Mouse (Mus musculus): Measurements from ENCODE around the gene Plekhg5. TPM values are rescaled to one million over a fixed set of nuclear protein-coding genes. Genes with fewer than 3 reads are reported as not detected.

Gene Plekhg5
- polyA plus RNA-seq (2021; fragmentation: Nextera tagmentation), result 16.8 and 20.8 TPM in 2 replicates
- long read RNA-seq, experiment 1, transcript Plekhg5-204 (22 exons, 3,818 nt), result major isoform, 13 of 32 reads
- long read RNA-seq, experiment 1, partial matches to known transcripts, result 16 of 32 reads
- long read RNA-seq, experiment 1, other reads (novel, unspliced or antisense), result 3 of 32 reads
- long read RNA-seq, experiment 2, transcript Plekhg5-203 (22 exons, 3,933 nt), result minor isoform, 14 of 218 reads
- long read RNA-seq, experiment 2, transcript Plekhg5-204 (22 exons, 3,818 nt), result major isoform, 105 of 218 reads
- long read RNA-seq, experiment 2, transcript Plekhg5-206 (7 exons, 2,792 nt), result minor isoform, 5 of 218 reads
- long read RNA-seq, experiment 2, partial matches to known transcripts, result 47 of 218 reads
- long read RNA-seq, experiment 2, other reads (novel, unspliced or antisense), result 44 of 218 reads

GRCm38 (mm10) chr4:152072121-152072601, at the start of gene Plekhg5:
Gene Plekhg5, plus strand, starts transcription at chr4:152072498.

GRCm38 (mm10) chr4:152027524-152027923, 44.8 kb upstream of the Plekhg5 start, which contains the start of gene Zbtb48:
Gene Zbtb48, minus strand, starts transcription at chr4:152027671.

DNA sequence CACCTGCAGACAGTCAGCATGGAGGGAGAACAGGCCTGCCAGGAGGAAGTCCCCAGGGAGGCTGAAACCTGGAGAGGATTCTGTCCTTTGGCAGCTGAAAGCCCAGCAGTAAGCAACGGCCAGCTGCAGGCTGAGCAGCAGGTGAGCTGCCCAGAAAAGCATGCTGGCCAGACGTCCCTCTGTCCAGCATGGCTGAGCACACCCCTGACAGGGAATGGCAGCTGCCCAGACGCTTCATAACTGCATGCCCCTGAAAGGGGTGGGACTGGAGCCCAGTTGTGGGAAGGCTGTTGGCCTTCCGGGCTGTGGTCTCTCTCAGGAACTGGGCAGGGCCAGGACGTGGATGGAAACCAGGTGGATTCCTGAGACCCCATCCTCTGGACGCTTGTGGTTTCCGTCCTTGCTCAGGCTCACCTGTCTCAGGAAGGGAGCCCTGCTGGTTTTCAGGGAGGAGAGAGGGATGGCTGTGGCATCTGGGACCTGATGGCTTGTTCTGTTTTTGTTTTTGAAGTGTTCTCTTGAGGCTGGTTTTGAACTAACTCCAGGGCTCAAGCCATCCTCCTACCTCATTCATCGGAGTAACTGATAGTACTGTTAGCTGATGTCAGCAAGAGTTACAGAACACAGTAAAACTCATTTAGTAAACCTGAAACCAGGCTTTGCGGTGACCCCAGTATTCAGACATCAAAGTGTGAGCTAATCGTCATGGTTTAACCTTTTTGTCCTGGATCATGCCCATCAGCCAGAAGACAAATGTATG, 33.9 kb upstream of the Plekhg5 start, which contains the start of gene Tas1r1:
TSS of gene Tas1r1 (minus strand) at position 344 of the 760 bp plus-strand sequence.

GRCm38 (mm10) chr4:152038985-152039830, 33.1 kb upstream of the Plekhg5 start, which contains the start of gene Nol9:
Gene Nol9, plus strand, starts transcription at chr4:152039321.

DNA sequence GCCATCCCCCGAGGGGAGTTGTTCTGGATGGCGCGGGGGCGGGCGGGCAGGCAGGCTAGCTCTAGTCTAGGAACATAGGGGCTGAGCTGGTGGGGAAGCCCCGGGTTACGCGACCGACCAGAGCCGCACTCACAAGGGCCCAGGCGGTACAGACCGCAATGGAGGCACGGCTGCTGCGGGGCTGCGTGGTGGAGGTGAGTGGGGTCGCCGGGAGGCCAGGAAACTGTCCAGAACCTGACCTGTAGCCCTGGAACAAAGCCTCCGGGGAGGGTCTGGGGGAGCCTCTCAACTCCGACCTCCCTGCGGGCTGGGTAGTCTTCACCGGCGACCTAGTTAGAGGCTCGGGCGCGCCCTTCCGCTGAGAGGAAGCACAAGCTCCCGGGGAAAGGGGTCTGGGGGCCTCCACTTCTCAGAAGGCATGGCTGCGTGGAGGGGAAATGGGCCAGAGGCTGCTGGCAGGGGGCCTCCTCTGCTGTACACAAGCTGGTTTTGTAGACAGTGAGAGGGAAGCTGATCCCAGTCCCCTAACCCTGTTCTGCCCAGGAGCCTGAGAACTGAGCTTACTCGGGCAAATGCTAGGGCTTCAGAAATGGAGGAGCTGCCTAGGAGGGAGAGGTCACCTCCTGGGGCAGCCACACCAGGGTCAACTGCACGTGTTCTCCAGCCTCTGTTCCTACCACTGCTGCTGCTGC, 43.8 kb downstream of the Plekhg5 start, which contains the start of gene Tnfrsf25:
TSS of gene Tnfrsf25 (plus strand) at position 14 of the 692 bp plus-strand sequence.

DNA sequence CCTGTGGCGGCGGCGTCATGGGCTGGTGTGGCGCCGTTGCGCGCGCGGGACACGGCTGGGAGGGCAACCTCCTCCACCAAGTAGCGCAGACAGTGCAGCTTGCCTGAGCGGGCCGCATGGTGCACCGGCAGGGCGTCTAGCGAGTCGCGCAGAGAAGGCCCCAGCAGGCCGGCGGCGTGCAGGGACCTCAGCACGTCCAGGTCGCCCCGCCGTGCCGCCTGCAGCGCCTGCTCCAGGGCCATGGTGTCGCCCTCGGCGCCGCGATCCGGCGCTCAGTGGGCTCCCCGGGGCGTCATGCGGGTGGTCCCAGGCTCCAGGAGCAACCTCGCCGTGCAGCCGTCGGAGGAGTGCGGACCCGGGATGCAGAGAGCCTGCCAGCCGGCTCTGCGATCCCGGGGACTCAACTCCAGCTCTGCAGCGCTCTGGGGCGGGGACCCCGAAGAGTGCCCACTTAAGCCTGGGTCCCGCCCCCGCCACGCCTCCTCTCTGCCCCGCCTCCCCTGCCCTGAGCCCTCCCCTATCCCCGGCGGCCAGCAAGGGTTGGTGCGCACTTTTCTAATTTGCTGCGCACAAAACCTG, 79.8 kb downstream of the Plekhg5 start, which contains the start of gene Espn:
TSS of gene Espn (minus strand) at position 406 of the 579 bp plus-strand sequence.

GRCm38 (mm10) chr4:152158585-152159284, 86.4 kb downstream of the Plekhg5 start, which contains the start of gene Hes2:
Gene Hes2, plus strand, starts transcription at chr4:152158867.

Other genes with a start within 250 kb of the Plekhg5 start
- gene Camta1, start 210.6 kb upstream of the Plekhg5 start, polyA plus RNA-seq (2021; fragmentation: Nextera tagmentation), result 135 and 152 TPM in 2 replicates
- gene Dnajc11, start 138.8 kb upstream of the Plekhg5 start, polyA plus RNA-seq (2021; fragmentation: Nextera tagmentation), result 37.8 and 40.3 TPM in 2 replicates
- gene Thap3, start 83.5 kb upstream of the Plekhg5 start, polyA plus RNA-seq (2021; fragmentation: Nextera tagmentation), result 23.8 and 23.9 TPM in 2 replicates
- 6.2 and 6.8 TPM in 2 replicates for gene Phf13, start 76.2 kb upstream of the Plekhg5 start, polyA plus RNA-seq (2021; fragmentation: Nextera tagmentation)
- 7.6 and 9.5 TPM in 2 replicates for gene Klhl21, start 63.7 kb upstream of the Plekhg5 start, polyA plus RNA-seq (2021; fragmentation: Nextera tagmentation)
- 5.4 and 8.7 TPM in 2 replicates for gene Zbtb48, start 44.8 kb upstream of the Plekhg5 start, polyA plus RNA-seq (2021; fragmentation: Nextera tagmentation)
- gene Tas1r1, start 33.9 kb upstream of the Plekhg5 start, polyA plus RNA-seq (2021; fragmentation: Nextera tagmentation), result 0.14 TPM in 1 of 2 replicates, not detected in the other
- gene Nol9, start 33.2 kb upstream of the Plekhg5 start, polyA plus RNA-seq (2021; fragmentation: Nextera tagmentation), result 8.0 and 10.4 TPM in 2 replicates
- 0.19 and 0.25 TPM in 2 replicates for gene Tnfrsf25, start 43.4 kb downstream of the Plekhg5 start, polyA plus RNA-seq (2021; fragmentation: Nextera tagmentation)
- 0.92 and 1.9 TPM in 2 replicates for gene Espn, start 79.9 kb downstream of the Plekhg5 start, polyA plus RNA-seq (2021; fragmentation: Nextera tagmentation)
- 0.14 TPM in 1 of 2 replicates, not detected in the other for gene Hes2, start 86.4 kb downstream of the Plekhg5 start, polyA plus RNA-seq (2021; fragmentation: Nextera tagmentation)
- 373 and 425 TPM in 2 replicates for gene Acot7, start 105.6 kb downstream of the Plekhg5 start, polyA plus RNA-seq (2021; fragmentation: Nextera tagmentation)
- gene Gpr153, start 201.7 kb downstream of the Plekhg5 start, polyA plus RNA-seq (2021; fragmentation: Nextera tagmentation), result 1.4 and 2.0 TPM in 2 replicates
- gene Hes3, start 219.2 kb downstream of the Plekhg5 start, polyA plus RNA-seq (2021; fragmentation: Nextera tagmentation), result not detected in 2 replicates
- 13.9 and 16.0 TPM in 2 replicates for gene Icmt, start 224.7 kb downstream of the Plekhg5 start, polyA plus RNA-seq (2021; fragmentation: Nextera tagmentation)
- gene Rnf207, start 246.5 kb downstream of the Plekhg5 start, polyA plus RNA-seq (2021; fragmentation: Nextera tagmentation), result 0.80 and 0.85 TPM in 2 replicates

Data from layer of hippocampus, adult 6 months (tissue).